Mouse (Mus musculus) heart, postnatal 10 days (tissue): ENCODE measurements at regions not wholly inside any gene's neighbourhood (a gene's known extent, or its start where the extent isn't known, plus 50 kb on each side); places are given as distances from the start of the nearest gene placed in this dataset.

ENCODE experiments used
- DNase-seq, 2 experiments: peaks; one replicate each; pipeline ENCODE4 v3.0.0; 2021
- intact Hi-C: fragments of 180-260 bp; cut with DNase I; formaldehyde crosslinking; loops from one replicate; pipeline ENCODE4 v1.15.1; 2025

- intact Hi-C loops, result no loop called here
- no peak for DNase-seq
Observed at GRCm38 (mm10) chr11:71409211-71409765, 178.8 kb upstream of the Nlrp1b start.

- DNase-seq, result no peak
- intact Hi-C loops, result no loop called here
Observed at GRCm38 (mm10) chr11:71410582-71410981, 180.0 kb upstream of the Nlrp1b start.

GRCm38 (mm10) chr11:71411958-71412357 lies 181.4 kb upstream of the Nlrp1b start:
- intact Hi-C loops, result no loop called here
- DNase-seq, result no peak

- intact Hi-C loops, result no loop called here
Observed at GRCm38 (mm10) chr11:71414403-71415140, 184.0 kb upstream of the Nlrp1b start.

GRCm38 (mm10) chr11:71415451-71415850 lies 184.9 kb upstream of the Nlrp1b start:
- intact Hi-C loops, result no loop called here
- DNase-seq, result no peak

More at GRCm38 (mm10) chr11:71414403-71415140, 184.0 kb upstream of the Nlrp1b start:
- no peak for DNase-seq

- DNase-seq, result no peak
- intact Hi-C loops, result no loop called here
Observed at GRCm38 (mm10) chr11:71422291-71422840, 191.8 kb upstream of the Nlrp1b start.

- intact Hi-C loops, result no loop called here
- DNase-seq, result no peak
Observed at GRCm38 (mm10) chr11:71423242-71423641, 192.7 kb upstream of the Nlrp1b start.

- intact Hi-C loops, result no loop called here
- no peak for DNase-seq
Observed at GRCm38 (mm10) chr11:71424879-71425278, 194.3 kb upstream of the Nlrp1b start.

- intact Hi-C loops, result no loop called here
Observed at GRCm38 (mm10) chr11:71429739-71430138, 199.2 kb upstream of the Nlrp1b start.

GRCm38 (mm10) chr11:71434241-71434640 lies 203.7 kb upstream of the Nlrp1b start:
- no peak for DNase-seq
- intact Hi-C loops, result no loop called here

More at GRCm38 (mm10) chr11:71429739-71430138, 199.2 kb upstream of the Nlrp1b start:
- no peak for DNase-seq

- intact Hi-C loops, result no loop called here
- no peak for DNase-seq
Observed at GRCm38 (mm10) chr11:71434886-71435285, 204.4 kb upstream of the Nlrp1b start.

- intact Hi-C loops, result no loop called here
- no peak for DNase-seq
Observed at GRCm38 (mm10) chr11:71435745-71436144, 205.2 kb upstream of the Nlrp1b start.

GRCm38 (mm10) chr11:71436335-71436734 lies 205.8 kb upstream of the Nlrp1b start:
- intact Hi-C loops, result no loop called here

GRCm38 (mm10) chr11:71436801-71437200 lies 206.3 kb upstream of the Nlrp1b start:
- DNase-seq, result no peak
- intact Hi-C loops, result no loop called here

More at GRCm38 (mm10) chr11:71436335-71436734, 205.8 kb upstream of the Nlrp1b start:
- no peak for DNase-seq

- intact Hi-C loops, result no loop called here
- no peak for DNase-seq
Observed at GRCm38 (mm10) chr11:71439871-71440270, 209.3 kb upstream of the Nlrp1b start.

GRCm38 (mm10) chr11:71440392-71440791 lies 209.9 kb upstream of the Nlrp1b start:
- DNase-seq, result no peak
- intact Hi-C loops, result no loop called here

- intact Hi-C loops, result no loop called here
- no peak for DNase-seq
Observed at GRCm38 (mm10) chr11:71444056-71444455, 213.5 kb upstream of the Nlrp1b start.

GRCm38 (mm10) chr11:71446641-71447040 lies 216.1 kb upstream of the Nlrp1b start:
- intact Hi-C loops, result loop anchor here (5.0 kb wide), 1 partner anchor 71 kb away; no protein-coding TSS in a partner anchor
- DNase-seq, result no peak

- peak; percentile 8 to 14 for DNase-seq
- intact Hi-C loops, result loop anchor here (5.0 kb wide), 1 partner anchor 69 kb away; no protein-coding TSS in a partner anchor
Observed at GRCm38 (mm10) chr11:71447841-71448745, 217.6 kb upstream of the Nlrp1b start.

- intact Hi-C loops, result no loop called here
- DNase-seq, result no peak
Observed at GRCm38 (mm10) chr11:71480094-71480493, 249.6 kb upstream of the Nlrp1b start.

- DNase-seq, result no peak
- intact Hi-C loops, result no loop called here
Observed at GRCm38 (mm10) chr11:71497863-71498262, 251.9 kb upstream of the Wscd1 start.
